Mouse (Mus musculus) c-Kit-negative CD71-positive TER-119-positive erythroid progenitor cells, embryonic 14.5 days (primary cell): ENCODE results near the gene Phf5a.

ENCODE experiments used
- DNase-seq: peaks from one replicate; pipeline ENCODE4 v3.0.0-alpha.2; 2013; ENCODE audit warnings: low read depth, low spot score

Gene Phf5a

GRCm38 (mm10) chr15:81848301-81848700, 23.4 kb downstream of the Phf5a start:
- DNase-seq: peak; percentile 65

DNA sequence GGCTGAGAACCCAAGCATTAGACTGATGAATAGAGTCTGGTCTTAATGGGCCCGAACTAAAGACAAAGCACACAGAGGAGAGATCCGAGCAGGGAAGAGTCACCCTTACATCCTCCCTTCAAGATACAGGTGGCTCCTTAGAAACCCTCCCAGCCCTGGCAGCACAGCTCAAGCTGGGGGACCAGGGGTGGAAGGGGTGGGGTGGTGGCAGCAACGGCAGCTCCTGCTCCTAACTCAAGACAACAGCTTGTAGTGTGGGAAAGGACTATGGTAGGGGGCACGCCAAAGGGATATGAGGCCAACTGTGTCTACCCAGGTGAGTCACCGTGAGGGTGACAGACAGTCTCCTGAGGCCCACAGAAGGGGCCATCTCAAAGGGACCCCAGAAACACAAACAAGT, 23.9 kb downstream of the Phf5a start:
- DNase-seq: no peak

- DNase-seq: no peak
Measured at GRCm38 (mm10) chr15:81847161-81847560, 24.6 kb downstream of the Phf5a start.

DNA sequence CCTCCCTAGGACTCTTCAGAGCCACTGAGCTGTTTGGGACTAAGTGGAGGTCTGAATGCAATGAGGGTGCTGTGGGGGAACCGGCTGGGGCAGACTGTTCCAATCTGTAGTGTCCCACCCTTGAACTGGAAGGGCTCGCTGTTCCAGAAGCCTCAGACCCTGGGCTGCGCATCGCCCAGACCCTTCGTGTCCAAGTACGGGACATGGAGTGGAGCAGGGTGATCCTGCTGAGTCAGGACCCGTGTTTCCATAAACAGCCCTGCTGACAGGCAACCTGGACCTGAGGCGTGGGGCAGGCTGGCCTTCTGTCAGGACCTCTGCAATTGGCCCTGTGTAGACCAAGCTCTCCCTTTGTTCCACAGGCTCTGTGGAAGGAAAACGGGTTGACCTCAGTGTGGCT, 25.0 kb downstream of the Phf5a start:
- DNase-seq: no peak

DNA sequence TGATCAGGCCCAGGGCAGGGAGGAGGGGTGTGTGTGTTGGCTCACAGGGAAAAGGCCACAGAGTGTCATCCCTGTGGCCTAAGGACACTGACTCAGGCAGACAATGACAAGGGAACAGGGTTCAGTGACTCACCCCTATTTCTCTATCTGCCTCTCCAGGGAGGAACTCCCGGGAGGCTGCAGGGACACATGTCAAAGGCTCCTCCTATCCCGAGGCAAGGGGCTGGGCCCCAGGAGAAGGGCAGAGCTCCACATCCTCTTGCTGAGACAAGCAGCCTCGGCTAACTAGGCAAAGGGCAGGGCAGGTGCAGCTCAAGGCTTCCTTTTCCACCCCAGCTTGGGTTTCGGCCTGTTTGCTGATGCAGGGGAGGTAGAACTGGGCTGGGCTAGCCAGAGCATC, 26.0 kb downstream of the Phf5a start:
- DNase-seq: no peak

GRCm38 (mm10) chr15:81845033-81845625, 26.6 kb downstream of the Phf5a start:
- DNase-seq: no peak

GRCm38 (mm10) chr15:81842275-81842674, 29.4 kb downstream of the Phf5a start:
- DNase-seq: no peak

- no peak for DNase-seq
Measured at GRCm38 (mm10) chr15:81840306-81840705, 31.4 kb downstream of the Phf5a start.

GRCm38 (mm10) chr15:81839634-81840033, 32.1 kb downstream of the Phf5a start:
- DNase-seq: no peak

GRCm38 (mm10) chr15:81838554-81839235, 33.0 kb downstream of the Phf5a start:
- DNase-seq: no peak

GRCm38 (mm10) chr15:81836966-81837920, 34.5 kb downstream of the Phf5a start:
- no peak for DNase-seq

GRCm38 (mm10) chr15:81836124-81836821, 35.4 kb downstream of the Phf5a start:
- no peak for DNase-seq

DNA sequence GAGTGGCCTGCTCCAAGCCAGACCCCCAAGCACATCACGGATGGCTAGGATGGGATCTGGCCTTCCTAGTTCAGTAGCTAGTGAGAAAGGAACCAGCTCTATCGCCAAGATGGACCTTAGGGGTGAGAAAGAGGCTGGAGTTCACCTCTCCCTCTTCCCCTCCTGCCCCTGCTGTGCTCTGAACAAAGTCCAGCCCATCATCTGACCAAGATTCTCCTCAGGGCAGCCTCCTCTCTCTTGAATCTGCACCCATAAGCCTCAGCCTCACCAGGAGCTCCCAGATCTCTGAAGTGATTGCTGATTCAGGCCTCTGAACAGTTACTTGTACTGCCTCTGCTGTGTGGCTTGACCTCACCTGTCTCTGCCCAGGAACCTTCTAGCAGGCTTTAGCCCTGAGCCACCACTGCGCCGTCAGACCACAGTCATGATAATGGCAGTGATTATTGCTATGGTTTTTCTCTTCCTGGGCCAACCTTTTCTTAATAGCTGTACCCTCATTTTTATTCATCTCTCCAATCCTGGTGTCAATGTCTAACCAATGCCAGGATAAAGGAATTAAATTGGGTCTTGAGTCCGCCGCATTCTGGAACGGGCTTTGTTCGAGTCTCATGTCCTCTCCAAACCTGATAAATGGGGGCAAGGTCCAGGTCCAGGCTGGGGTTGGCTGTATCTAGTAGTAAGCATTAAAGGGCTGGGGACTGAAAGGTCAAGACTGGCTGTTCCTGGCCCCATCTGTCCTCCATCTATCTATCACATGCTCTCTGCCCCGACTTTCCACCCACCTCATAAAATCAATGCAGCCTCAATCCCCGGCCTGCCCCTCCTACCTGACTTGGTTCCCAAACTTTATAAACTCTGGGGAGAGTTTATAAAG, 36.5 kb downstream of the Phf5a start:
- DNase-seq: no peak

GRCm38 (mm10) chr15:81834171-81834841, 37.4 kb downstream of the Phf5a start:
- no peak for DNase-seq

DNA sequence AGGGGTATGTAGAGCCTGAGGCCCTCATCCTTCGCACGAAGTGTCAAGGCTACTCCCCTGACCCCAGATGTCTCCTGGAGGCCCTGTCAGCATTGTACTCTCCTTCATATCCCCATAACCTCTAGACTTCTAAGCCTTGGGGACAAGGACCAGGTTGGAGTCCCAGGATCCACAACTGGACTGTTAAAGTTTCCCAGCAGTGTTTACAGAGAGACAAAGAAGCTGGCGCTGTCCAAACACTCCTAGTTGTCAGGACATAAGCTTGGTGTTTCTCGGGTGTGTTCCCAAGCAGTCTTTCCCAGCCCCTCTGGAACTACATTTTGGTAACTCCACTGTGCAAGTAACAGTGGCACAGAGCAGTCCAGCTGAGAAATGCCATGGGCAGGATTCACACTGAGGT, 38.2 kb downstream of the Phf5a start:
- no peak for DNase-seq

DNA sequence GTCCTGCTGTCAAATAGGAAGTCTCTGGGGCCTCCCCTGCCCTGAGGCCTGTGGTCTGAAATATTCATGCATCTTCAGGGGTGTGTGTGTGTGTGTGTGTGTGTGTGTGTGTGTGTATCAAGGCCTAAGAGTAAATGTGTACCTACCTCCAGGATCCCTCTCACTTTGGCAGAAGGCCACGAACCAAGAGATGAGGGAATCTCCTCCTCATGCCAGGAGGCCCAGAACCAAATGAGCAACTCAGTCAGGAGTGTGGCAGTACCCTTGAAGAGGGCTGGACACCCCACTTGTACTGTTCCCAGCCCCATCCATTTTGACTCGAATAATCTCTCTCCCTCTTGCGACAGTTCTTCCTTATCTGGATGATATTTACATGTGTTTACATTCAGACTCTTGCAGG, 39.5 kb downstream of the Phf5a start:
- no peak for DNase-seq

DNA sequence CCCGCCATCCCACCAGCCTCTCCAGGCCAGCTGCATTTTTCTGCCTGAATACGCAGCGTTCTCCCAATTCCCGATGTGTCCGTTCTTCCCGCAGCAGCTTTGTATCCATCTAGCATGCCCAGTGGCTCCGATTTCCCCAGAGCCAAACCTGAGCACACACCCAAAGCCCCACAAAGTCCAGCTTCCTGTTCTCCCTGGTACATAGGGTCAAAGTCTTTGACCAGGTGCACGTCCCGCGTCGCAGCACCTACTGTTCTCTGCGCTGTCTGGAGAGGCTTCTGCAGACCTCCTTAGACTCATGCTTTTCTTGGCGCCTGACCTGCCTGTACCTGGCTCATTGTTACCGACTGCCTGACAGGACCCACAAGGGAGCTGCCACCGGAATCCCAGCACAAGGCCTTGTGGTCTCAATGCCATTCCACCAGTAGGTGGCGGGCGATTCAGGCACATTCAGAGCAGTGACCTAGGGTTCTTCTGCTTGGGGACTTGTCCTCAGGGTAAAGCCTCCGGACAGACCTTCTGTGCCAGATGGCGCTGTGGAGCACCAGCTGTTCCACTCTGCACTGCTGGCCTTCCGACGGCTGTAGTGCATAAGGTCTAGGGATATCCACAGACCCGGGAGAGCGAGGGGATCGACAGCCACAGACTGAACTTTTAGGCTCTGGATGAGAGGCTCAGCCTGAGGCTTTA, 40.4 kb downstream of the Phf5a start:
- peak; percentile 53 for DNase-seq

DNA sequence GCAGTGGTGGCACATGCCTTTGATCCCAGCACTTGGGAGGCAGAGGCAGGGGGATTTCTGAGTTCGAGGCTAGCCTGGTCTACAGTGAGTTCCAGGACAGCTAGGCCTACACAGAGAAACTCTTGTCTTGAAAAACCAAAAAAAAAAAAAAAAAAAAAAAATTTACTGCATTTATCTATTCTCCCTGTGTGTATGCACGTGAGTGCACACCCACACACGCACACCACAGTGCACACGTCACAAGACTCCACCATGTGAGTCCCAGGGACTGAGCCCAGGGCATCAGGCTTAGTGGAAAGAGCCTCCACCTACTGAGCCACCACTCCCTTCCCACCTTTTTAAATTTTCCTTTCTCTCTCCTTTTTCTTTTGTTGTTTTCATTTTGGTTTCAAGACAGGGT, 41.2 kb downstream of the Phf5a start:
- DNase-seq: no peak

DNA sequence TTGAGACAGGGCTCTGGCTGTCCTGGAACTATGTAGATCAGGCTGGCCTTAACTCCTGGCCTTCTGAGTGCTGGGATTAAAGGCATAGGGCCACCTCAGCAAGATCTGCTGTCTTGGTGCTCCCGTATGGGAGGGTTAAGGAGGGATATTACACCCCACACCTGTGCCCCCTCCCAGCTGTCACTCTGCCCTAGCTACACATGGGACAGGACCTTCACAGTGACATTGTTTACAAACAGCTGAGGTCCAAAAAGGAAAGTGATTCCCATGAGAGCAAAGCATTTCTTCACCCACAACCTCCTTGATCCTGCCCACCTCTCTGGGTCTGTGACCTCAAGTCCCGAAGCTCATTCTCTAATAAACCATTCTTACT, 42.5 kb downstream of the Phf5a start:
- no peak for DNase-seq
